Mouse (Mus musculus) small intestine, adult 2 months (tissue): ENCODE results near the gene Ccdc88c.

Experiments used
- CTCF ChIP-seq: fragments of 200-500 bp; IDR thresholded peaks from 2 replicates; pipeline ENCODE4 v1.5.1; 2012; ENCODE audit warnings: low read depth, mild to moderate bottlenecking, control low read depth, inconsistent platforms, low read length, moderate library complexity, mixed read lengths; ENCODE audit not compliant: insufficient replicate concordance, insufficient read length; ENCODE audit errors: extremely low read depth
- POLR2A ChIP-seq: fragments of 200-500 bp; IDR thresholded peaks from 2 replicates; pipeline ENCODE4 v1.6.1; 2012; ENCODE audit warnings: low read depth, mild to moderate bottlenecking, control low read depth, inconsistent platforms, low read length, moderate library complexity

- TF ChIP-seq POLR2A (no peak), CTCF (no peak)
Observed at GRCm38 (mm10) chr12:100867097-100867496, 161.8 kb downstream of the Ccdc88c start.
